Mouse (Mus musculus) CD4-positive, CD25-positive, alpha-beta regulatory T cell, adult 9 weeks (primary cell): Measurements from ENCODE around the gene Grm3. TPM values are rescaled to one million over a fixed set of nuclear protein-coding genes. Genes with fewer than 3 reads are reported as not detected.

ENCODE experiments used
- polyA plus RNA-seq: library from polyadenylated mRNA; unstranded; fragments of 100-300 nt; shearing (Covaris generic); gene quantifications from one replicate; pipeline ENCODE4 v1.2.1, GENCODE M21; 2017

The Grm3 gene
- polyA plus RNA-seq: not detected

GRCm38 (mm10) chr5:9724956-9725600 lies at the start of gene Grm3:
Grm3 (minus strand) TSS chr5:9725170.

